Mouse (Mus musculus): ENCODE measurements at regions not wholly inside any gene's neighbourhood (a gene's known extent, or its start where the extent isn't known, plus 50 kb on each side); places are given as distances from the start of the nearest gene placed in this dataset.

DNA sequence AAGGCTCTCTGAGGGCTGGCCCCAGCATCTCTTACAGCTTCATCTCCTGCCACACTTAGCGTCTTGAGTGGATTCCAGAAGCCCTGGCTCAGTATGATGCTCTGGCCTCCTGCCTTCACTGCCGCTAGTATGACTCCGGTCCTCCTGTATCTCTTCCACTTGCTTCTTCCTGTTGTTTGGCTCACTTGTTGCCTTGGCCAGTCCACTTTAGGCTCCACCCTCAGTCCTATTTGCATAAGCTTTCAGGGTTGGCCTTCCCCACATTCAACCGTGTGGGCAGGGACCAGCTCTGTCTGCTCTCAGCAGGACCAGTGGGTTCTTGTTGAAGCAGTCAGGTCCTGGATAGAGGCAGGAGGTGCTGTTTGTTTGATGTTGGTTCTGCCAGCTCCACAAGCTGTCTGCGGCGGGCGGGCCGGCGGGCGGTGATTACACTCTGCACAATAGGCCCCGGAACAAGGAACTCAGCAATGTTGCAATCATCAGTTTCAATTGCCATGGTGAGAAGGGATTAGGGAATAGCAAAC, 232.6 kb upstream of the Chd6 start:
- DNase-seq (ENCODE audit: low read depth in 2 of 2, low spot score in 2 of 2), result no peak

DNA sequence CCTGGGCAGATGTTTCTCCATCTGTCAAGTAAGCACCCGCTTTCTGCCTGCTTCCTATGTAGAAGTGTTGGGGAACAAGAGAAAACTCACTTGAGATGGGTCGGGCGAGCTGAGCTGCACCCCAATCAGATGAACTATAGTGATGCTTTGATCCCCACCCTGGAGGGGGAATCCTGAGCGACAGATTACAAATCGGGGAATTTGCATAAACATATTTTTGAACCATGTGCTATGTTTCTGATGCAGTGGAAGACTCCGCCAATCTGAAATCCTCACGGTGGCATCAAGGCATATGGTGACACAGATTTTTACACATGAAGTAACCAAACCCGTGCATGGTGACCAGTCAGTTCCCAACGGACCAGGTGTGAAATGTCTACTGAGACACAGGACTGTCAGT, 231.4 kb upstream of the Chd6 start:
- DNase-seq (ENCODE audit: low read depth in 2 of 2, low spot score in 2 of 2), result no peak

DNA sequence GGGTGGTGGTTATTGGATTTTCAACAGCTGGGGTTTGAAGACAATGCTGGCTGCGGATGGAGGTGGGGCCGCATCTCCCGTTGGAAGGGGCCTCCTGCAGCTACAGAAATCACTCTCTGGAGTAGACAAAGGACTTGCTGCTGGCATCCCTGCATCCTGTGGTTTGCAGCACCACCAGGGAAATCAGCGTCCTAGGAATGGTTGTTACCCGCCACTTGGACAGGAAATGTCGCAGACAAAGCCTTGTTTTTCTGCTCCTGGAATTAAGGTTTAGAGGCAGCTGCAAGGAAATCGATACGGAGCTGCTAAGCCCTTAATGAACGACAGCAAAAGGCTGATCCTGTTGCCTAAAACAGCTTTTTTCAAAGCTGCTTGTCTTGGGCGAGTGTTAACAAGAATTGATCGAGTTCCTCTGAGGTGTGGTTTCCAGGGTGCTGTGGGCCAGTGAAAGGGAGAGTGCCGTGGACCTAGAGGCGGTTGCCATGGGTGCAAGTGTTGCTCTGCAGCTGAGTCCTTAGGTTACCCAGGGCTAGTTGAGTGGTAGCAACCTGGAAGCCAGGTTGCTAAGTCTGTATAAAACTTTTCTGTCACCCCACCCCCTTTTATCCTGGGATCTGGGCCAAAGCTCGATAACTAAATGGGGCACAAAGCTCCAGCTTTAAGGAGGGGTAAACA, 230.6 kb upstream of the Chd6 start:
- no peak for DNase-seq (ENCODE audit: low read depth in 2 of 2, low spot score in 2 of 2)

DNA sequence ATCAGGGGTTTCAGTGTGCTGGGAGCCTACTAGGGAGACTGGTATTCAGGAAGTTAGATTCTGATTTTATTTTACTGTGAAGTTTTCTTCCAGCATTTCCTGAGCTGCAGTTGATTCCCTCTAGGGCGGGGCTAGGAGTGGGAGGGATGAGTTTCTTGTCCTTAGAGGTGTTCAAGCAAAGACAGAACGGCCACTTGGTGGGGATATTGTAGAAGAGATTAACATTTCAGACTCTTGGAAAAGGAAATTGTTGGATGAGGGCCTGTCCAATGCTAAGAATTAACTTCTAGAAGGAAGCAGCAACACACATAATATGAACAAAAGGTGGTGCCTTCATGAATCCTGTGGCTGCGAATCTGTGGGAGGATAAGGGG, 230.1 kb upstream of the Chd6 start:
- DNase-seq (ENCODE audit: low read depth in 2 of 2, low spot score in 2 of 2), result no peak

DNA sequence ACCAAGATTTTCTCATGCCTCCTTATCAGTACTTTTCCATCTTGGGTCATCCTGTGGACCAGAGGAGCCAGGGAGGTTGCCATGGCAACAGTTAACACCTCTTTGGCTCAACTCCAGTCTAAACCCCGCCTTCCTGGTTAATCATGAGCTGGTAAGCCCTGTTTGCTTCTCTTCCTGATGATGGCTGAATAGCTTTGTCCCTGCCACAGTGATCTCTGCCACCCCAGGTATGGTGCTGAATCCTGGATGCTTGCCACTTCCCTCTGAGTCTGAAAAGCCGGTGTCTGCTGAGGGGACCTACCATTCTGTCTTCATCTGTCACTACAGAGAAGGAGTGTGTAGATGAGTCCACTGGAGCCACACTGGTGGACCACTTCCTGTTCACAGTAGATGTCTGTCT, 223.8 kb upstream of the Chd6 start:
- DNase-seq (ENCODE audit: low read depth in 2 of 2, low spot score in 2 of 2), result no peak

DNA sequence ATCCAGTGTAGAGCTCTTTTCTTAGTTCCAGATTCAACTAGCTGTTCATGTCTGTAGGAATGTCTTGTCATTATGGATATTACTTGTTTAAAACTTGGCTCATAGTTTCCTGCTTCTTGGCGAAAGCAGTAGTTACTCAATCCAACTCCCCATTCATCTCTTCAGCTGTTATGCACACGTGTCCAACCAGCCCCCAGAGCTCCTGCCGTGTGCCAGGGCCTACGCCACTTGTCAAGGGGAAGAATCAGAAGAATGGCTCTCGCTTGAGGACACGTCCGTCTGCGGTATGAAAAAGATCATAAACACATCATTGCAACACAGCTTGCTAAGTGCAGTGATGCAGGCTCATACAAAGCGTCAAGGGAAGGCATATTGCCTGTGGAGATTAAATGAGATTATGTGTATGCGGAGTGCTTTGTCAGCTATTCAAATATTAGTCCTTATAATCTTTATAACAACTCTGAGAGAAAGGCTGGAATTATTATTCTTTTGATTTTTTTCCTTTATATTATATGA, 223.0 kb upstream of the Chd6 start:
- DNase-seq (ENCODE audit: low read depth in 2 of 2, low spot score in 2 of 2), result no peak

GRCm38 (mm10) chr2:161302796-161303195, 193.9 kb upstream of the Chd6 start:
- no peak for DNase-seq (ENCODE audit: low read depth in 2 of 2, low spot score in 2 of 2)

- no peak for DNase-seq (ENCODE audit: low read depth in 2 of 2, low spot score in 2 of 2)
Observed at GRCm38 (mm10) chr2:161268861-161269413, 160.1 kb upstream of the Chd6 start.

DNA sequence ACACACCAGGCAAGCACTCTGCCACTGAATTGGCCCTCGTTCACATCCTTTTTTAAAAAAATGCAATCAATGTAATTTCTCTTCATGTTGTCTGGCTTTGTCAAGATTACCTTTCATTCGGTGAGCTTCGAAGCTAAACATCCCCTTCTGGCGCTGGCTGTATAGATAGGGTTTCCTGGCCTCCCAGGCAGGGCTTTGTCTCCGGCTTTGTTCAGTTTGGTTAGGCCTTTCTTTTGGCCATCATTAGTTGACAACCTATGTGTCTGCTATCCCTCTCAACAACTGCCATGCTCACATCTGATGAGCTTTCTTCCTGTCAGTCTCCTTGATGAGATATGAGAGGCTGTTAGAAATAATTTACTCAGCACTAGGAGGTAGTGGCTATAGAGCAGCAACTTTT, 157.6 kb upstream of the Chd6 start:
- DNase-seq (ENCODE audit: low read depth in 2 of 2, low spot score in 2 of 2), result no peak

- DNase-seq (ENCODE audit: low read depth in 2 of 2, low spot score in 2 of 2), result no peak
Observed at GRCm38 (mm10) chr2:161265211-161265610, 156.3 kb upstream of the Chd6 start.

DNA sequence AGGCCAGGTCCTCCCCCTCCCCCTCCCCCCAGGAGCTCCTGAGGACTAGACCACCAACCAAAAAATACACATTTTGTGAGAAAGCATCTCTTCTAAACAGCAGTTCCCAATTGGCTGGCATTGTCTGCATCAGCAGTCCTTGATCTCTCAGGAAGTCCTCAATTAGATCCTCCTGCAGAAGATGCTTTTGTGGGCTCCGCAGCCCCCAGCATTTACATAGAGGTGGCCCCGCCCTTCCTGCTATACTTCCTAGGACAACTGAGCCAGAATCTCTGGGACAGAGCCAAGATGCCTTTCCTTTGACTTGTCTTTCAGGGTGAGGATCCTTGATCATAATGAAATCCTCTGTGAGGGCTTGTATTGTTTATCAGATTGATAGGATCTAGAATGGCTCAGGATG, 143.9 kb upstream of the Chd6 start:
- DNase-seq (ENCODE audit: low read depth in 2 of 2, low spot score in 2 of 2), result no peak

- no peak for DNase-seq (ENCODE audit: low read depth in 2 of 2, low spot score in 2 of 2)
Observed at GRCm38 (mm10) chr2:161241665-161242064, 132.8 kb upstream of the Chd6 start.

GRCm38 (mm10) chr2:161237280-161237819, 128.5 kb upstream of the Chd6 start:
- DNase-seq (ENCODE audit: low read depth in 2 of 2, low spot score in 2 of 2), result no peak

DNA sequence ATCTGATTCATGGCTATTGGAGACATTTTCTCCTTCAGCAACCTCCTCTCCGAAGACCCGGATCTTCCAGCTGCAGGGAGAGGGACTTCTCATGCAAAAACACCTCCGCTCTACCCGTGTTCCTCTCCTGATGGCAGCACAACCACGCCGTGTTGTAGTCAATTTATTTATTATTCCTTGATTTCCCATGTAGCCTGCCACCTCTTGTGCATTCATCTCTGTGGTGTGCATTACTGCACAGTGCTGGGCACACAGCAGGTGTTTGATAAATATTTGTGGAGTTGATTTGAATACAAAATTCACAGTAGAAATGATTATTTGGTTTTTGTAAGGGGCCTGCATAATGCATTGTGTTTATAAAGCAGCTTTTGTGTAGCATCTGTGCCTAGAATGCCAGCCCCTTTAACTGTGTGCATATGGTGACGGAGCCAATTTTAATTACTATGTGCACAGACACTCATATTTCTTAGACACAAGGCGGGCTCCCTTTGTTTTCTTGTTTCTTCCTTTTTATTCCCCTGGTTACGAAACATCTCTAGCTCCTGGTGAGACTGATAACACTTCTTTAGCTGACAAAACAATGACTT, 124.4 kb upstream of the Chd6 start:
- DNase-seq (ENCODE audit: low read depth in 2 of 2, low spot score in 2 of 2), result no peak

- no peak for DNase-seq (ENCODE audit: low read depth in 2 of 2, low spot score in 2 of 2)
Observed at GRCm38 (mm10) chr2:161231405-161231804, 122.5 kb upstream of the Chd6 start.

- no peak for DNase-seq (ENCODE audit: low read depth in 2 of 2, low spot score in 2 of 2)
Observed at GRCm38 (mm10) chr2:161215736-161216135, 106.9 kb upstream of the Chd6 start.

DNA sequence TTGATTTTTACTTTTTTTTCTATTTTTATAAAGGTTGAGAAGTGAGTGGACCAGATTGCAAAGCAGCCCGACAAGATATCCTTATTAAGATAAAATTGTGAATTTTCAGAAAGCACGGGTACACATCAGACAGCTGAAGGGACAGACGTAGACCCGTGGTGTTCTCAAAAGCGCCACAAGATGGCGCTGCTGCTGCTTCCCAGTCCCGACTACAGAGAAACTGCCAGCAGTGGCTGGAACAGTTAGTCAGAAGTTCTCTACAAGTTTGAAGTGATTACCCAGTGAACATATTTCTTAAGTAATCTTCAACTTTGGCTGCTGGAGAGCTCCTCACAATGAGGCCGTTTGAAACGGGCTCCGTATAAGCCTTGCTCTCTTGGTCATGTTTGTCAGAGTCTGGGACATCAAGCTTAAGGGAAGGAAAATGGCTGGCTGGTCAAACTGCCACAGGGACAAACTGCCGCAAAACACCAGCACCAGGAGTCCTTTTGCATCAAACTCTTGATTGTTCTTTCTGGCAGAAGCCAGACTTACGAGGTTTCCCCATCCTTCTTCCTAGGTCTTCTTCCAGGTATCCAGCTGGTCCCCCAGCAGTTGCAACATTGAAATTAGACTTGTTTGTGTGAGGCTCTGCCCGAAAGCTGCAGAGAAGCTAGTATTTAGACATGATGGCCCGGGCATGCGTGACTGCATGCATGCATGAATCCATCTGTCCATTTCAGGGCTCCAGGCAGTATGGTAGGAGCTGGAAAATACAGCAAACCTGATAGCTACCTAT, 106.0 kb upstream of the Chd6 start:
- no peak for DNase-seq (ENCODE audit: low read depth in 2 of 2, low spot score in 2 of 2)

DNA sequence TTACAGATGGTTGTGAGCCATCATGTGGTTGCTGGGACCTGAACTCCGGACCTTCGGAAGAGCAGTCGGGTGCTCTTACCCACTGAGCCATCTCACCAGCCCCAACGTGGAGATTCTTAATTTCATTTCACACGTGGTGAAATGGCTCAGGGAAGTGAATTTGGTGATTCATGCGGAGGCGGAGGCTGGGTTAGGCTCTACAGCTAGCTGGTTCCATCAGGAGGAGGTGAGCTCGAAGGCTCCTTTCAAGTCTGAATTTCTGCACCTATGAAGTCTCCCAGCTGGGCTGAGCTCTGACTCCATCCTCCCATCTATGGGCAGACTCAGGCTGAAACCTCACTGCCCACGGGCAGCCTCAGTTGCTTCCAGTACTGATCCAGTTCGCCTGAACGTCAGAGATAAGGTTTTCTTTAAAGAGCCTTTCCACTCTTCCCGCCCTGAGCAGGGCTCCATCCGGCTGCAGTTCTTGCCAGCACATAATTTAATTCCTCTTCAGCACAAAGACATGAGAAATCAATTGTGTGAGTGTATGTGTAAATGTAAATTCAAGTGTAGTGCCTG, 103.5 kb upstream of the Chd6 start:
- no peak for DNase-seq (ENCODE audit: low read depth in 2 of 2, low spot score in 2 of 2)

- DNase-seq (ENCODE audit: low read depth in 2 of 2, low spot score in 2 of 2), result no peak
Observed at GRCm38 (mm10) chr2:161196713-161197372, 88.0 kb upstream of the Chd6 start.

DNA sequence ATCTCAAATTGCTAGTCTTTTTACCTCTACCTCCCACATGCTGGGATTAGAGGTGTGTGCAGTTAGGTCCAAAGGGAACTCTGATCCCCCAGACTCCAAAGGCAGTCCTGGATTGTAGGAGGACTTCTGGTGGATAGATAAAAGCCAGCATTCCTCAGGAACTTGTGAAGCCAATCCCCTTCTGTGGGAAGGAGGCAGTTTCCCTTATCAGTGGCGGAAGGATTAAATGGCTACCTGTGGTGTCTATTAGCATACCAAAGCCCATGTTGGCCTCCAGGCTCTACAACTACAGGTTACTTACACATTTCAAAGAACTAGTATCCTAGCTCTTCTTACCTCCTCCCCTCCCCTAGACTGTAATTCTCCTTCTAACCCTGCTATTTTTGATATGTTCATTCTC, 78.6 kb upstream of the Chd6 start:
- DNase-seq (ENCODE audit: low read depth in 2 of 2, low spot score in 2 of 2), result no peak

DNA sequence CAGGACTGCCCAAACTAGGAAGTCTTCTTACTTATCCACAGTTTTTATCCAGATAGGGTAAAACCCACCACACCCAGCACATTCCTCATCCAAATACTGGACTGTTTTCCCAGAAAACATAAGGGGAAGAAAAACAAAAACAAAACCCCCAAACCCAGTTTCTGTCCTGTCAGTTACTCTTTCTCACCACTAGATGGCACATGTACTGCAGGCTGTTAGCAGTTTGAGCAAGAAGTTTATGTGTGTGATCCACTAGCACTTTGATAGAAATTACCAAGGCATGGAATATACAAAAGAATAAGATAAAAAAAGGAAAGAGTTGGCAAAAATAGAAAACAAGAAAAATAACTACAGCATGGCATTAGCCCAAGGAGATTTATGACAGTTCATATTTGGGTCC, 76.2 kb upstream of the Chd6 start:
- no peak for DNase-seq (ENCODE audit: low read depth in 2 of 2, low spot score in 2 of 2)
